Mouse (Mus musculus): Measurements from ENCODE around the gene Ltf.
A peak's percentile ranks its signal among the peaks of the same experiment; 100 is the strongest.

The Ltf gene

DNA sequence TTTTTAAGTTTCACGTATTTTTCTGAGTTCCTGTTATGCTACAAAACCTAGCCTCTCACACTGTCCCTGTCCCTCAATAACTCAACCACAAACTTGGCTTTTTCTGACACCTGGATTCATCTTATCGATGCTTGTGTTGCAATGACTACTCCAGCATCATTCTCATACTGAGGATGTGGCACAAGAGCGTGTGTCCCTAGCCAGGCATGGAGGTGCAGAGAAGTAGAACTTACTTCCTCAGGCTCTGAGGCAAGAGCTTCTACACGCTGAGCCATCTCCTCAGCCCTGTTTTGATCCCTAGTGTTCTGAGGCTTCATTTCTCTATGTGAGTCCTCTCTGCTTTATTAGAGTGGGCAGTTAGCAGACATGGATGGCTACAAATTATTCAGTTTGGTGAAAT is 14.6 kb downstream of the Ltf start:
- DNase-seq (ENCODE audit: low read depth, low spot score) = no peak

- no peak for DNase-seq (ENCODE audit: low read depth, low spot score)
Measured at GRCm38 (mm10) chr9:111039966-111040365, 20.9 kb downstream of the Ltf start.

DNA sequence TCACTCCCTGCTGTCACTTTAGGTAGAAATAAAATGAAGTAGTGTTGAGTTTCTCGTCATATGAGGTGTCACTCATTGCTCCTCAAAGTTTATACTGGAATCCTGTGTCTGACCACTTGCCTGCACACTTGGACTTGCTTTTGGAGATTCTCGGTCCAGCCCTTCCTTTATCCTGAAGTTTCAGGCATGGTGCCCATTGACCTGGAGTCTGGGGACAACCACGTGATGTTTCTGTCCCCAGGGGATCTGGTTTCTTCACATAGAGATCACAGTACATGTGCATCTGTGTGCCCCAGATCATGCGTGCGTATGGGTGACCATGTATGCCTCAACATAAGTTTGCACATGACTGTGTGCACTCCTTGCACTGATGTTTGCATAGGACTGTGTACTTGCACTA is 23.2 kb downstream of the Ltf start:
- DNase-seq (ENCODE audit: low read depth, low spot score) = no peak

- no peak for DNase-seq (ENCODE audit: low read depth, low spot score)
Measured at GRCm38 (mm10) chr9:111046222-111046621, 27.2 kb downstream of the Ltf start.

DNA sequence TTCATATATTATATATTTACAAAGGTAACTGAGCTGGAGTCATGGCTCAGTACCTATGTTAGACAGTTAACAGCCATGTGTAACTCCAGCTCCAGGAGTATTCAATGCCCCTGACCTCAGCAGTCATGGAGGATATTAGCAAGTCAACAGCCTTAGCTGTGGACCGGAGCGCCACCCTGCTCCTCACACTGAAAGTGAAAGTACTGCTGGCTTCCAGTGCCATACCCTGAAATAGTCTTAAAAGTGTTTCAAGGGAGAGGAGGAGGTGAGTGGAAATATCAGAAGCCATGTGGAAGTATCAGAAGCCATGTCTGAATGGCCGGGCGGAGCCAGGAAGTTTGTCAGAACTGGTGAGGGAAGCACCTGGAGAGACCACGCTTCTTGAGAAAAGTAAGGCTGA is 28.2 kb downstream of the Ltf start:
- no peak for DNase-seq (ENCODE audit: low read depth, low spot score)

GRCm38 (mm10) chr9:111048452-111048851 is 29.4 kb downstream of the Ltf start:
- DNase-seq (ENCODE audit: low read depth, low spot score) = no peak

DNA sequence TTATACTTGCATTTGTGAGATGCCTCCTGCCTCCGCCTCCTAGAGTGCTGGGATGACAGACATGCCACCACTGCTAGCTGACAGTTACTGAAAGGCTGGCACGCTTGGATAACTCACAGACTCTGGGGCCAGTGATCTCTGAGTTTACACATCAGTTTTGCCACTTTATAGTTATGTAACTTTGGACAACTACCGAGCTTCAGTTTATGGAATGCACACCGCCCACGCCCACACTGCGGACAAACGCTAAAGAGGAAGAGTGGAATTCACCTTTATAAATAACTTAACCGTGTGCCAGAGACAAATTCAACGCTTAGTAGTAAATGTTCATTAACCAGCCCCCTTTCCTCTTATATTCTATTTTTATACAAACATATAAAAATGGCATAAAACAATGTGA is 35.9 kb downstream of the Ltf start:
- no peak for DNase-seq (ENCODE audit: low read depth, low spot score)

- no peak for DNase-seq (ENCODE audit: low read depth, low spot score)
Measured at GRCm38 (mm10) chr9:111055800-111056518, 36.9 kb downstream of the Ltf start.

- DNase-seq (ENCODE audit: low read depth, low spot score) = no peak
Measured at GRCm38 (mm10) chr9:111056519-111056797, 37.4 kb downstream of the Ltf start.

- DNase-seq (ENCODE audit: low read depth, low spot score) = peak; percentile 20
Measured at GRCm38 (mm10) chr9:111056798-111057543, 37.9 kb downstream of the Ltf start, which contains the start of gene Ccrl2. Ccrl2 (minus strand) TSS chr9:111057519.

- no peak for DNase-seq (ENCODE audit: low read depth, low spot score)
Measured at GRCm38 (mm10) chr9:111057544-111058370, 38.7 kb downstream of the Ltf start.

DNA sequence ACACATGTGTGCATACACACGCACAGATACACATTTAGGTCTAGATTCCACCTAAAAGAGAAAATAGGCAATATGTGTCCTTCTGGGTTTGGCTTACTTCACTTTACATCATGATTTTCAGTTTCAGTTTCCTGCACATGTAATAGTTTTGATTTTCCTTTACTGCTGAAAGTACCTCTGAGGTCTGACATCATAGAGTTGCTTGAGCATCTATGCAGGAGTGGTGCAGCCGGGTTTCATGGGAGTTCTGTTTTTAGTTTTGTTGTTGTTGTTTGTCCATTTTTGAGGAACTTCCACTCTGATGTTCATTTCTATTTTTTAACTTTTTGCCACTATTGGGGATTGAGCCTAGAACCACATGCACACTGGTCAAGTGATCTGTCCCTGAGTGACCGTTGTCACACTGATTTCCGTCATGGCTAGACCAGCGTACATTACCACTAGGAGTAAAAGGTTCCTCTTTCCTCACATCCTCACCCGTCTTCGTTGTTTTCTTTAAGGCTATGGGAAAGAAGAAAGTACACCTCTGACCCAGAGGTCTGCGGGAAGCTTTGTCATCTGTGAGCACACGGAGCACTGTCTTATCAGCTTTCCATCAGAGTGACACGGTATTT is 40.0 kb downstream of the Ltf start:
- no peak for DNase-seq (ENCODE audit: low read depth, low spot score)

GRCm38 (mm10) chr9:111062840-111063239 is 43.8 kb downstream of the Ltf start:
- no peak for DNase-seq (ENCODE audit: low read depth, low spot score)

- no peak for DNase-seq (ENCODE audit: low read depth, low spot score)
Measured at GRCm38 (mm10) chr9:111067052-111067451, 48.0 kb downstream of the Ltf start.

- DNase-seq (ENCODE audit: low read depth, low spot score) = peak; percentile 47
Measured at GRCm38 (mm10) chr9:111070546-111070961, 51.5 kb downstream of the Ltf start.

DNA sequence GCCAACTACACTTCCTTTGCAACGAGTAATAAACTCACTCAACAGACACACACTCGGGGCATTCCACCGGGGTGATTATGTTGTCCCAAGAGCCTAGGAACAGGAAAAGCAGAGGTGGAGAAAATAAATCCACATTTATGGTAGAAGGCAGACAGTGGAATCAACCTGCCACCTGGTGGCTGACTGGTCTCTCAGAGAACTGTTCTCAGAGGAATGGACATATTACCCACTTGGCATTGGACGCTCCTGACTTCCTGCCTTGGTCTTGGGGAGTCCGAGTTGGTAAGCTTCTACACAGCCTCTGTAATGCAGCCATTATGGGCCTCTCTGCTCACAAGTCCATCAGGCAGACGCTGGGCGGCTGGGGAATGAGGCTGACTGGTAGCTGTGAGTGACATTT is 53.1 kb downstream of the Ltf start:
- DNase-seq (ENCODE audit: low read depth, low spot score) = peak; percentile 53

DNA sequence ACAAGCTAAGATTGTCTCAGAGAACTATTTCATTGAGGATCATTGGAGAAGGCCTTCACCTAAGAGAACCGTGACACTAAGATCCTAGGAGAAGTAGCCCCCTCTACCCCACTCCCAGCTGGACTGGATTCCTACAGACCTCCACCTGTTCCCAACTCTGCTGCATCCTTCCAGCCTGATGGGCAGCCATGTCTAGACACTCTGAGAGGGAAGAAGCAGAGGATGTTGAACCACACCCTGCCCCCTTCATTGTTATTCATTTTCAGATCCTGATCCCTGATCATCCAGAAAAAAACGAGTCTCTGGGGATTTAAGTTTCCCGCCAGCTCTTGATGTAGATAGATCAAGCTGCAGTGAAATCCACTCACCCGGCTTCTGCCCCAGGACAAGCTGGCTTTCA is 53.9 kb downstream of the Ltf start:
- no peak for DNase-seq (ENCODE audit: low read depth, low spot score)

GRCm38 (mm10) chr9:111077745-111078144 is 58.7 kb downstream of the Ltf start:
- DNase-seq (ENCODE audit: low read depth, low spot score) = peak; percentile 48

GRCm38 (mm10) chr9:111080801-111081200 is 61.7 kb downstream of the Ltf start:
- no peak for DNase-seq (ENCODE audit: low read depth, low spot score)

DNA sequence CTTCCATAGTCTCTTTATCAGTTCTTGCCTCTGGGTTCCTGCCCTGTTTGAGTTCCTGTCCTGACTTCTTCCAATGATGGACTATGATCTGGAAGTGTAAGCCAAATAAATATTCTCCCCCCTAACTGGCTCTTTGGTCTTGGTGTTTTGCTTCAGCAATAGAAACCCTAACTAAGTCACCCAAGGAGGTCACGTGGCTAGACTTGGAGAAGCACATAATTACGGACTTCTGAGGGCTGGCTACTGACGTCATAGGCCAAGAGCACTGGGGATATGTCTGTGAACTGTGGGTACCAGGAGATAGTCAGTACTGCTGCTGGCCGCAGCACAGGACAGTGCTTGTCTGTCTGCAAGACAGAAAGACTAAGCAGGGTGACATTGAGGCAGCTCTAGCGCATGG is 62.7 kb downstream of the Ltf start:
- DNase-seq (ENCODE audit: low read depth, low spot score) = no peak

DNA sequence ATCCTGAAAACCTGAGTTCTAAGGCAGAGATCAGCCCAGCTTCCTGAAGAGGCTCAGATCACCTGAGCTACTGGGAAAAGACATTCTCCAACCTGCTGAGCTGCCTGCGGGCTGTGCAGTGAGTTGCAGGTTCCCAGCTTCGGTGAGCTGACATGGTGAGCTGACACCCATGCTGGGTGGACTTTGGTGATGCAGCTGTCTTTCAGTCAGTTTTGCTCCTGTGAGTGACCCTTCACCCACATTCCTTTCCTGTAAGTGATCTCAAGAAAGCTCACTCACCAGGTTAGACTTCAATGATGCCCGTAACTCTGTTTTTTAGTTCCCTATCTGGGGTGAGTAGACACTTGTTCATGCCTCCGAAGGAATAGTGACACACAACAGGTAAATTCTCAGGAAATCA is 66.3 kb downstream of the Ltf start:
- no peak for DNase-seq (ENCODE audit: low read depth, low spot score)

DNA sequence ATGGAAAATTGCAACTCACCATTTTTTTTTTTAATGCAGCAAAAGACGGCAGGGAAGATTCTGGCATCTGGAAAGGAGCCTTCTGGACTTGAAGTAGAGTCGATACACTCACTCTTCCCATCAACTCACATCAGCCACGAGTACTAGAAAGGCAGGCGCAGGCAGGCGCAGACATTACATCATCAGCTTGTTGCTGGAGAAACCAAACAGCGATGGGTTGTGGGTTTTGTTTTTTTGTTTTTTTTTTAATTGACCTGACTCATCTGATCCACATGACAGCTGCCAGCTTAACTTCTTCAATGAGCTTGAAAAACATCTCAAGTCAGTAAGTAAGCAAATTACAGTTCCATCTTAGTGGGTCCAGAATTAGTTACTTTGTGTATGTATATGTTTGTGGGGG is 67.1 kb downstream of the Ltf start:
- no peak for DNase-seq (ENCODE audit: low read depth, low spot score)
